Mouse (Mus musculus) CH12.LX (cell line): Measurements from ENCODE around the gene Runx2. TPM values are rescaled to one million over a fixed set of nuclear protein-coding genes. Genes with fewer than 3 reads are reported as not detected.
A peak's percentile ranks its signal among the peaks of the same experiment; 100 is the strongest.

Experiments
- DNase-seq: peaks from one replicate; pipeline ENCODE4 v3.0.0-alpha.2; 2013; ENCODE audit errors: extremely low read depth
- H3K27ac ChIP-seq: 2 replicates; pipeline ENCODE4 v1.5.1; 2012; ENCODE audit warnings: low read depth, mild to moderate bottlenecking, control low read depth, moderate library complexity; ENCODE audit not compliant: insufficient read depth
- H3K27me3 ChIP-seq: replicated peaks from 2 replicates; pipeline ENCODE3; 2012; ENCODE audit warnings: inconsistent platforms
- H3K36me3 ChIP-seq, 2 experiments: replicated peaks in 1 of 2; 2 replicates each; pipeline versions ENCODE3 to v1.6.1; 2012; ENCODE audit warnings: inconsistent platforms in 1 of 2, low read length in 1 of 2, mild to moderate bottlenecking in 1 of 2, mixed read lengths in 1 of 2, moderate library complexity in 1 of 2; ENCODE audit not compliant: control insufficient read depth in 1 of 2, insufficient read depth in 1 of 2
- H3K4me1 ChIP-seq, 2 experiments: 2 replicates each; pipeline ENCODE4 v1.6.1; 2012; ENCODE audit warnings: inconsistent platforms in 1 of 2, moderate library complexity in 1 of 2; ENCODE audit not compliant: insufficient read depth in 2 of 2, control insufficient read depth in 1 of 2
- H3K4me2 ChIP-seq: 2 replicates; pipeline ENCODE4 v1.6.1; 2012; ENCODE audit warnings: low read depth, mild to moderate bottlenecking, control low read depth; ENCODE audit not compliant: poor library complexity, insufficient read depth, severe bottlenecking
- H3K4me3 ChIP-seq, 3 experiments: fragments of 150-350 bp in 1 of 3; sonication (generic) in 1 of 3; replicated peaks in 1 of 3; 2 replicates each; pipeline versions ENCODE3 to v1.5.1; 2011 to 2012; ENCODE audit warnings: low read depth in 2 of 3, low read length in 2 of 3, mild to moderate bottlenecking in 2 of 3, moderate library complexity in 2 of 3, control low read depth in 1 of 3, improper control_type of control experiment in 1 of 3, inconsistent platforms in 1 of 3, mixed read lengths in 1 of 3; ENCODE audit not compliant: poor library complexity in 1 of 3
- H3K79me2 ChIP-seq: replicated peaks from 2 replicates; pipeline ENCODE4 v1.6.1; 2012; ENCODE audit warnings: mild to moderate bottlenecking, moderate library complexity; ENCODE audit not compliant: control insufficient read depth, poor library complexity, insufficient read depth, severe bottlenecking; ENCODE audit errors: extremely low read depth
- H3K9ac ChIP-seq: 2 replicates; pipeline ENCODE4 v1.6.1; 2012; ENCODE audit warnings: low read depth, mild to moderate bottlenecking, control low read depth, moderate library complexity; ENCODE audit not compliant: insufficient read depth
- H3K9me3 ChIP-seq: replicated peaks from 2 replicates; pipeline ENCODE3; 2012; ENCODE audit warnings: low read length, inconsistent platforms, mixed read lengths
- BHLHE40 ChIP-seq: IDR thresholded peaks from 2 replicates; pipeline ENCODE4 v1.6.1; 2011; ENCODE audit warnings: mild to moderate bottlenecking, low read depth, low read length, improper control_type of control experiment
- CHD2 ChIP-seq: IDR thresholded peaks from 2 replicates; pipeline ENCODE4 v1.6.1; 2011; ENCODE audit warnings: low read length, improper control_type of control experiment
- EP300 ChIP-seq: IDR thresholded peaks from 2 replicates; pipeline ENCODE4 v1.6.1; 2011; ENCODE audit warnings: low read length, improper control_type of control experiment
- ETS1 ChIP-seq: conservative IDR thresholded peaks from 2 replicates; pipeline ENCODE4 v1.6.1; 2012; ENCODE audit warnings: low read depth, mild to moderate bottlenecking, inconsistent platforms, low read length, improper control_type of control experiment, moderate library complexity
- JUN ChIP-seq: IDR thresholded peaks from 2 replicates; pipeline ENCODE4 v1.6.1; 2011; ENCODE audit warnings: low read depth, mild to moderate bottlenecking, low read length, improper control_type of control experiment, moderate library complexity; ENCODE audit not compliant: insufficient read depth
- JUND ChIP-seq: conservative IDR thresholded peaks from 2 replicates; pipeline ENCODE4 v1.6.1; 2011; ENCODE audit warnings: low read depth, low read length, improper control_type of control experiment
- MAFK ChIP-seq: IDR thresholded peaks from 2 replicates; pipeline ENCODE4 v1.6.1; 2011; ENCODE audit warnings: low read length, improper control_type of control experiment; ENCODE audit not compliant: insufficient replicate concordance
- MAX ChIP-seq: IDR thresholded peaks from 2 replicates; pipeline ENCODE4 v1.6.1; 2011; ENCODE audit warnings: low read length, improper control_type of control experiment
- MYC ChIP-seq: IDR thresholded peaks from 2 replicates; pipeline ENCODE4 v1.6.1; 2011; ENCODE audit warnings: low read depth, mild to moderate bottlenecking, improper control_type of control experiment, low read length
- POLR2AphosphoS2 ChIP-seq: IDR thresholded peaks from 2 replicates; pipeline ENCODE4 v1.6.1; 2011; ENCODE audit warnings: low read depth, low read length, improper control_type of control experiment
- SIN3A ChIP-seq: IDR thresholded peaks from 2 replicates; pipeline ENCODE4 v1.6.1; 2012; ENCODE audit warnings: low read length, improper control_type of control experiment, inconsistent platforms
- TBP ChIP-seq: conservative IDR thresholded peaks from 2 replicates; pipeline ENCODE4 v1.6.1; 2011; ENCODE audit warnings: low read depth, low read length, improper control_type of control experiment
- ZC3H11A ChIP-seq: IDR thresholded peaks from 2 replicates; pipeline ENCODE4 v1.6.1; 2012; ENCODE audit warnings: low read depth, mild to moderate bottlenecking, inconsistent platforms, low read length, improper control_type of control experiment
- ZMIZ1 ChIP-seq: IDR thresholded peaks from 2 replicates; pipeline ENCODE4 v1.6.1; 2012; ENCODE audit warnings: low read depth, mild to moderate bottlenecking, inconsistent platforms, low read length, improper control_type of control experiment
- dilution Hi-C: fragments of 300-500 bp; cut with MboI; formaldehyde crosslinking; loops from 2 replicates; pipeline ENCODE4 v1.14.3; 2020; ENCODE audit warnings: low sequenced_read_pairs; ENCODE audit not compliant: extremely low pct_unique_long_range_greater_than_20kb, extremely low pct_ligation_motif_present
- in situ Hi-C: fragments of 300-500 bp; cut with MboI; formaldehyde crosslinking; loops from 3 replicates; pipeline ENCODE4 v1.14.3; 2019; ENCODE audit warnings: low sequenced_read_pairs, low pct_ligation_motif_present, low pct_unique_long_range_greater_than_20kb, mixed read lengths
- polyA plus RNA-seq: library from polyadenylated mRNA; unstranded; fragments of >175 nt; gene quantifications from 2 replicates; pipeline ENCODE4 v1.2.1, GENCODE M21; 2012; ENCODE audit warnings: low read depth; ENCODE audit not compliant: insufficient read length
- total RNA-seq, 2 experiments: library from RNA; depleted of rRNA; stranded (reverse); fragments of 300-350 nt in 1 of 2; fragments of >200 nt in 1 of 2; gene quantifications; 2 replicates each; pipeline ENCODE4 v1.2.3; 2012 to 2014

Gene Runx2
- total and polyA plus RNA-seq, 3 experiments, result 0.70 to 1.4 (median 1.1) TPM

DNA sequence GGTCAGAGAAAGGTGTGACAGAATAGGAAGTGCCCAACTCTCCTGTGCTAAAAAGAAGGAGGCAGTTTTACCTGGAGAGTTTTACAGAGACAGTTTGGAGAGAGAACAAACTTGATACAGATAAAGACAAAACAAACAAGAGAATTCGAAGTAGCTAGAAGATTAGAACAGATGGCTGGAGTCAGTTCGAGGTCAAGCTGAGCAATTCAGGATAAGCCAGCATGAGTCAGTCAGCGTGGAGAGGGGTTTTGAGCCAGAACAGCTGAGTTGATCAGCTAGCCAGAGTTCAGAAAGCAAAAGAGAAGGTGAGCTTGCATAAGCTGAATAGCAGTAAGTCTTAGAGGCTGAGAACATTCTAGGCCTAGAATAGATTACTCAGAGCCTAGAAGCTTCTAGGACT is 17.3 kb downstream of the Runx2 start:
- no peak overlapping the region for H3K27ac ChIP-seq
- H3K4me3 ChIP-seq, result no peak overlapping the region
- peaks cover 0 to under 1% of the 10 kb centered on the region in 2 experiments; a peak in 1 of 4 replicates for H3K4me1 ChIP-seq
- dilution Hi-C loops (no loop called here), in situ Hi-C loops (no loop called here)
- H3K4me2 ChIP-seq, result no peak overlapping the region
- no peaks in the 10 kb centered on the region for H3K27me3 ChIP-seq
- DNase-seq, result no peak
- TF ChIP-seq MAFK (no peak), POLR2AphosphoS2 (no peak), JUN (no peak), ZC3H11A (no peak), JUND (no peak), ZMIZ1 (no peak), TBP (no peak)
- H3K9ac ChIP-seq, result no peak overlapping the region
- H3K79me2 ChIP-seq, result no peaks in the 10 kb centered on the region
- peaks cover 12 to 26% of the 10 kb centered on the region in 2 experiments for H3K36me3 ChIP-seq
- H3K9me3 ChIP-seq, result no peaks in the 10 kb centered on the region

DNA sequence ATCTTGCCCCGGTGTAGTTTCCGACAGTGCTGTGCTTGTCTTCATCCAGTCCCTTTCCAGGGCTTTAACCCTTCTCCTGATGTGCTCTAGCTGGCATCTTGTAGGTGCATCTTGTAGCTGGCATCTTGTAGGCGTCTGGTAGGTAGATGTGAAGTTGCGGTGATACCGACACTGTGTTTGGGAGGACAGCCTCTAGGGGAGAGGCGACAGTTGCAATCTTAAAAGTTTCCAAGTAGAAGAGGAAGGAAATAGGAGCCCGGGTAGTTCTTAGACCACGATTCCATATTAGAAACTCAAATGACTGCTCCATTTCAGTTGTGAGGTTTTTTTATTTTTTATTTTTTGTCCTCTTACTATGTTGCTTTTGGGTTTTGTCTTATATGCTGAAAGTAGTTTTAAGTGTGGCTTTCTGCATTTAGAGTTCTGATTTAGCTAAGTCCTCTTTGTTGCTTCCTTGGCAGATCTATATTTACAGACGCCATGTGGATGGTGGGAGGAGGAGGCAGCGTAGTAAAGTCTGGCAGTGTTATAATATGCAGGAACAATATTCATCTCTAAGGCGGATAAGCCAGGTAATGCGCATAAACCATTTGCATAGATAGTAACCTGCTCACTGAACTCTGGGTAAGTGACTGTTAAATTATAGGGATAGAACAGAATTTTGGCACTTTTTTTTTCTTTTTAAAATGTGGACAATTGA is 22.2 kb downstream of the Runx2 start:
- Histone ChIP-seq H3K4me2 (no peak overlapping the region), H3K27ac (no peak overlapping the region), H3K9me3 (peaks cover 3% of the 10 kb centered on the region), H3K36me3 (peaks cover 14 to 32% of the 10 kb centered on the region in 2 experiments), H3K27me3 (no peaks in the 10 kb centered on the region), H3K9ac (no peak overlapping the region), H3K4me1 (peaks cover 2 to 11% of the 10 kb centered on the region in 2 experiments; a peak in 2 of 4 replicates), H3K79me2 (no peaks in the 10 kb centered on the region)
- in situ Hi-C loops, result no loop called here
- peak; percentile 9 for DNase-seq
- dilution Hi-C loops, result no loop called here
- TF ChIP-seq BHLHE40, result no peak
- TF ChIP-seq ETS1, result no peak
- no peak for TF ChIP-seq MYC
- TF ChIP-seq TBP, result no peak
- no peak for TF ChIP-seq CHD2
- TF ChIP-seq POLR2AphosphoS2, result no peak
- TF ChIP-seq EP300, result no peak
- TF ChIP-seq SIN3A, result no peak
- no peak for TF ChIP-seq MAX
- TF ChIP-seq, all 38 proteins: peak for 0
- no peak overlapping the region for H3K4me3 ChIP-seq
